Mouse (Mus musculus) heart, postnatal 14 days (tissue): ENCODE measurements around the gene Coro1c. TPM values are rescaled to one million over a fixed set of nuclear protein-coding genes. Genes with fewer than 3 reads are reported as not detected.
A peak's percentile ranks its signal among the peaks of the same experiment; 100 is the strongest.

Experiments
- DNase-seq, 2 experiments: peaks; one replicate each; pipeline ENCODE4 v3.0.0; 2021 to 2022
- intact Hi-C: fragments of 180-260 bp; cut with DNase I; formaldehyde crosslinking; loops from one replicate; pipeline ENCODE4 v1.15.1; 2025
- long read RNA-seq, 2 experiments: library from polyadenylated mRNA; stranded (forward); transcript quantifications; one replicate each; pipeline ENCODE4 v2.0.0; 2021
- total RNA-seq, 2 experiments: library from RNA; stranded (reverse); gene quantifications; 2 replicates each; pipeline ENCODE4 v1.2.3; 2021

The Coro1c gene
- total RNA-seq: 10 to 100 TPM; 41.1 to 51.1 TPM
- long read RNA-seq, experiment 1, transcript Coro1c-201 (11 exons, 3,491 nt): major isoform, 27 of 33 reads
- long read RNA-seq, experiment 1, partial matches to known transcripts: 5 of 33 reads
- long read RNA-seq, experiment 1, other reads (novel, unspliced or antisense): 1 of 33 reads
- long read RNA-seq, experiment 2, transcript Coro1c-201 (11 exons, 3,491 nt): major isoform, 23 of 30 reads
- long read RNA-seq, experiment 2, partial matches to known transcripts: 3 of 30 reads
- long read RNA-seq, experiment 2, other reads (novel, unspliced or antisense): 4 of 30 reads

- intact Hi-C loops: loop anchor here (2.0 to 5.0 kb wide), 3 partner anchors 22 to 54 kb away; no protein-coding TSS in a partner anchor
- peak; percentile 100 for DNase-seq
Observed at GRCm38 (mm10) chr5:113908592-113909441, at the start of gene Coro1c. Gene Coro1c (minus strand): TSS chr5:113908758.

GRCm38 (mm10) chr5:113956510-113956909 is 48.0 kb upstream of the Coro1c start:
- intact Hi-C loops: loop anchor here (2.0 kb wide), 1 partner anchor 88 kb away; no protein-coding TSS in a partner anchor

GRCm38 (mm10) chr5:113955691-113956090 is 47.1 kb upstream of the Coro1c start:
- intact Hi-C loops: loop anchor here (2.0 kb wide), 2 partner anchors 89 to 183 kb away; partner anchors contain the start of genes Iscu and Sart3
- no peak for DNase-seq

More at GRCm38 (mm10) chr5:113956510-113956909, 48.0 kb upstream of the Coro1c start:
- peak; percentile 90 to 96 for DNase-seq

- DNase-seq: no peak
- intact Hi-C loops: loop anchor here (2.0 kb wide), 1 partner anchor 182 kb away; the partner anchor contains the start of genes Iscu and Sart3
Observed at GRCm38 (mm10) chr5:113955281-113955680, 46.7 kb upstream of the Coro1c start.

GRCm38 (mm10) chr5:113954421-113954820 is 45.9 kb upstream of the Coro1c start:
- intact Hi-C loops: loop anchor here (1.0 to 2.0 kb wide), 2 partner anchors 100 to 182 kb away; partner anchors contain the start of genes Iscu and Sart3
- DNase-seq: peak; percentile 87 to 93

GRCm38 (mm10) chr5:113952519-113952918 is 44.0 kb upstream of the Coro1c start:
- DNase-seq: no peak
- intact Hi-C loops: no loop called here

- intact Hi-C loops: no loop called here
Observed at GRCm38 (mm10) chr5:113951693-113952071, 43.1 kb upstream of the Coro1c start.

GRCm38 (mm10) chr5:113950786-113951692 is 42.5 kb upstream of the Coro1c start:
- intact Hi-C loops: no loop called here
- DNase-seq: no peak

More at GRCm38 (mm10) chr5:113951693-113952071, 43.1 kb upstream of the Coro1c start:
- no peak for DNase-seq

- intact Hi-C loops: no loop called here
- DNase-seq: no peak
Observed at GRCm38 (mm10) chr5:113950133-113950532, 41.6 kb upstream of the Coro1c start.

- no peak for DNase-seq
- intact Hi-C loops: no loop called here
Observed at GRCm38 (mm10) chr5:113947280-113947679, 38.7 kb upstream of the Coro1c start.

GRCm38 (mm10) chr5:113945126-113945525 is 36.6 kb upstream of the Coro1c start:
- intact Hi-C loops: no loop called here

GRCm38 (mm10) chr5:113943328-113943727 is 34.8 kb upstream of the Coro1c start:
- DNase-seq: no peak
- intact Hi-C loops: no loop called here

More at GRCm38 (mm10) chr5:113945126-113945525, 36.6 kb upstream of the Coro1c start:
- no peak for DNase-seq

GRCm38 (mm10) chr5:113942580-113942979 is 34.0 kb upstream of the Coro1c start:
- intact Hi-C loops: no loop called here
- DNase-seq: no peak

- intact Hi-C loops: no loop called here
Observed at GRCm38 (mm10) chr5:113939263-113939900, 30.8 kb upstream of the Coro1c start.

GRCm38 (mm10) chr5:113937650-113938049 is 29.1 kb upstream of the Coro1c start:
- intact Hi-C loops: no loop called here
- no peak for DNase-seq

More at GRCm38 (mm10) chr5:113939263-113939900, 30.8 kb upstream of the Coro1c start:
- no peak for DNase-seq

- DNase-seq: no peak
- intact Hi-C loops: loop anchor here (1.0 kb wide), 1 partner anchor 80 kb away; no protein-coding TSS in a partner anchor
Observed at GRCm38 (mm10) chr5:113933889-113934288, 25.3 kb upstream of the Coro1c start.

GRCm38 (mm10) chr5:113933480-113933879 is 24.9 kb upstream of the Coro1c start:
- DNase-seq: no peak
- intact Hi-C loops: loop anchor here (1.0 kb wide), 1 partner anchor 79 kb away; no protein-coding TSS in a partner anchor

GRCm38 (mm10) chr5:113932310-113932709 is 23.8 kb upstream of the Coro1c start:
- no peak for DNase-seq
- intact Hi-C loops: no loop called here
